ENCODE assay signal across 15 mouse cellular contexts in the genomic region with DNA sequence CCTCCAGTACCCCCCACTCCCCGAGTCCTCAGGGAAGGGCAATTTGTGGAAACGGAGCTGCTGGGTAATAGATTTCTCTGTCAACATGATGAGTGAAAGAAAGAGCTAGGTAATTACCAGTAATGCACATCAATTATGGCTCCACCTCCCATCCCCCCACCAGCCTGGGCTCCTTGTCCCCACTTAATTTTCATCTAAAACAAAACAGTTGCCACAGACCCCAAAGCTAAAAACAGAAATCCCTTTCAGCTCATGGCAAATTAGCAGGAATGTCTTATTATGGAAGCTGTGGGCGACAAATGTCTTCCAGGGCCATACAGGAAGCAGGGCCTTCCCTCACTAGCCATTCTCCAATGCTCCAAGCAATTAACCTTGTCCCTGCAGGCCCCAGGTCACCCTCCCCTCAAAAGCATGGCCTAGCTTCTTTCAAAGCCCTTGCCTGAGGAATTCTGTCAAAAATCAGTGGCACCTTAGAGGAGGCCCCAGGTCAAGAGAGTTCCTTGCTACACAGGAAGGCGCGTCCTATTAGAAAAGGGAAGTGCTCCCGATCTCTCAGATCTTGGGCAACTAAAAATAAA.
DNase-seq lines count a peak whose midpoint lies in the region; ATAC-seq lines count a peak whose summit lies in the region.
"Had no signal": no experiment of that assay in that cellular context is flagged by ENCODE, and none has a peak within 500 bp of the region (broad histone marks: within the 10 kb centered on the region; RNA-seq: fewer than 3 reads in every experiment).

No protein-coding gene starts in this region.

- no peaks in the 10 kb centered on the region for H3K36me3 ChIP-seq in kidney, embryonic 14.5 days (ENCODE audit: control insufficient read depth, insufficient read depth, low read length)
- no peaks in the 10 kb centered on the region for H3K36me3 ChIP-seq in forebrain, embryonic 16.5 days (ENCODE audit: control insufficient read depth, insufficient read depth)
- H3K36me3 ChIP-seq in limb, embryonic 11.5 days (ENCODE audit: control insufficient read depth, insufficient read depth, low read length): no peaks in the 10 kb centered on the region
- H3K36me3 ChIP-seq: limb, embryonic 15.5 days; stomach, embryonic 15.5 days had no signal

- H3K4me3 ChIP-seq in kidney, embryonic 14.5 days (ENCODE audit: low read length): no peak overlapping the region
- H3K4me3 ChIP-seq in forebrain, embryonic 16.5 days (replicated peaks; ENCODE audit: low read length): no peak overlapping the region
- no peak overlapping the region for H3K4me3 ChIP-seq in limb, embryonic 11.5 days (ENCODE audit: low read depth, low read length)
- H3K4me3 ChIP-seq: gastrocnemius, adult 2 months; limb, embryonic 15.5 days; stomach, embryonic 15.5 days had no signal

- H3K4me1 ChIP-seq in kidney, embryonic 14.5 days (ENCODE audit: control insufficient read depth, insufficient read depth, low read length): peaks cover 6% of the 10 kb centered on the region
- peaks cover 12% of the 10 kb centered on the region for H3K4me1 ChIP-seq in forebrain, embryonic 16.5 days (replicated peaks; ENCODE audit: control insufficient read depth, insufficient read depth, low read length)
- peaks cover 9% of the 10 kb centered on the region for H3K4me1 ChIP-seq in limb, embryonic 11.5 days (ENCODE audit: control insufficient read depth, insufficient read depth, low read length)
- H3K4me1 ChIP-seq: stomach, embryonic 15.5 days had no signal

- no peak for DNase-seq in kidney, adult 11 months
- peak; percentile 68 for DNase-seq in embryo, embryonic 10.5 days (ENCODE audit: low spot score)
- DNase-seq in limb, embryonic 11.5 days (ENCODE audit: low spot score): peak; percentile 75
- DNase-seq in left cerebral cortex, postnatal 14 days (ENCODE audit: low spot score in 2 of 2): no peak
- no peak for DNase-seq in frontal cortex, postnatal 36 days (ENCODE audit: low spot score in 2 of 2)
- DNase-seq: adrenal gland, adult 8-10 months; cerebellum, postnatal 10 days; gastrocnemius, adult 2 months; layer of hippocampus, postnatal 36 days; thymus, postnatal 36 days had no signal

- H3K27me3 ChIP-seq in kidney, embryonic 14.5 days (ENCODE audit: control insufficient read depth, insufficient read depth, low read length): no peaks in the 10 kb centered on the region
- no peaks in the 10 kb centered on the region for H3K27me3 ChIP-seq in forebrain, embryonic 16.5 days (replicated peaks; ENCODE audit: control insufficient read depth, insufficient read depth, low read length)
- H3K27me3 ChIP-seq in limb, embryonic 11.5 days (ENCODE audit: control insufficient read depth, insufficient read depth, low read length): no peaks in the 10 kb centered on the region
- H3K27me3 ChIP-seq: limb, embryonic 15.5 days; stomach, embryonic 15.5 days had no signal

- H3K27ac ChIP-seq in kidney, embryonic 14.5 days (ENCODE audit: low read depth, low read length): peak overlapping the region; percentile 48; the same call in 1 of the 2 replicates
- H3K27ac ChIP-seq in forebrain, embryonic 16.5 days (ENCODE audit: low read length): peak overlapping the region; percentile 51
- H3K27ac ChIP-seq in limb, embryonic 11.5 days (replicated peaks; ENCODE audit: low read depth, low read length): no peak overlapping the region; the same call in 1 of the 2 replicates
- H3K27ac ChIP-seq: gastrocnemius, adult 2 months; limb, embryonic 15.5 days; stomach, embryonic 15.5 days had no signal

- WGBS in kidney, embryonic 14.5 days: 27% methylated on average over 6 of the region's 6 CpGs
- 29% methylated on average over 6 of the region's 6 CpGs for WGBS in forebrain, embryonic 16.5 days
- 6% methylated on average over 6 of the region's 6 CpGs for WGBS in limb, embryonic 11.5 days

- intact Hi-C loops in left cerebral cortex, postnatal 14 days (cut with DNase I): no loop called here

- H3K9ac ChIP-seq in kidney, embryonic 14.5 days (ENCODE audit: low read depth, low read length): no peak overlapping the region
- H3K9ac ChIP-seq in forebrain, embryonic 16.5 days (replicated peaks; ENCODE audit: low read depth, low read length): no peak overlapping the region
- H3K9ac ChIP-seq in limb, embryonic 11.5 days (ENCODE audit: low read length): no peak overlapping the region
- H3K9ac ChIP-seq: limb, embryonic 15.5 days; stomach, embryonic 15.5 days had no signal

- ATAC-seq in kidney, embryonic 14.5 days (ENCODE audit: low FRiP score, low TSS enrichment): peak; percentile 72
- ATAC-seq in forebrain, embryonic 16.5 days: peak; percentile 76
- peak; percentile 76 for ATAC-seq in limb, embryonic 11.5 days (ENCODE audit: insufficient number of reproducible peaks, low FRiP score, low TSS enrichment, low read depth)

- H3K9me3 ChIP-seq in kidney, embryonic 14.5 days (ENCODE audit: control insufficient read depth, low read length): no peaks in the 10 kb centered on the region
- no peaks in the 10 kb centered on the region for H3K9me3 ChIP-seq in forebrain, embryonic 16.5 days (ENCODE audit: control insufficient read depth, low read length)
- no peaks in the 10 kb centered on the region for H3K9me3 ChIP-seq in limb, embryonic 11.5 days (ENCODE audit: control insufficient read depth, low read length)
- H3K9me3 ChIP-seq: limb, embryonic 15.5 days; stomach, embryonic 15.5 days had no signal

- H3K4me2 ChIP-seq in kidney, embryonic 14.5 days (replicated peaks; ENCODE audit: low read depth, low read length): no peak overlapping the region
- no peak overlapping the region for H3K4me2 ChIP-seq in forebrain, embryonic 16.5 days (ENCODE audit: low read length)
- H3K4me2 ChIP-seq in limb, embryonic 11.5 days (ENCODE audit: low read depth, severe bottlenecking): no peak overlapping the region
- H3K4me2 ChIP-seq: heart, embryonic 11.5 days; limb, embryonic 15.5 days; stomach, embryonic 15.5 days had no signal

Comparison
In these comparisons a context has a peak if more than half of its experiments do, and no peak if none do; other contexts are left out.
1. DNase-seq: peak in embryo, embryonic 10.5 days (single experiment) and limb, embryonic 11.5 days (single experiment); none in kidney, adult 11 months (single experiment), left cerebral cortex, postnatal 14 days (0 of 2) and frontal cortex, postnatal 36 days (0 of 2).
2. Peak in every context shown above with its lines, with median percentiles within 50 percentile points of each other: ATAC-seq.